Mouse (Mus musculus) spleen, postnatal 10 days (tissue): ENCODE results near the gene Cables2.

ENCODE experiments used
- DNase-seq, 2 experiments: peaks; one replicate each; pipeline ENCODE4 v3.0.0; 2021 to 2022; ENCODE audit warnings: low spot score in 2 of 2

Gene Cables2

DNA sequence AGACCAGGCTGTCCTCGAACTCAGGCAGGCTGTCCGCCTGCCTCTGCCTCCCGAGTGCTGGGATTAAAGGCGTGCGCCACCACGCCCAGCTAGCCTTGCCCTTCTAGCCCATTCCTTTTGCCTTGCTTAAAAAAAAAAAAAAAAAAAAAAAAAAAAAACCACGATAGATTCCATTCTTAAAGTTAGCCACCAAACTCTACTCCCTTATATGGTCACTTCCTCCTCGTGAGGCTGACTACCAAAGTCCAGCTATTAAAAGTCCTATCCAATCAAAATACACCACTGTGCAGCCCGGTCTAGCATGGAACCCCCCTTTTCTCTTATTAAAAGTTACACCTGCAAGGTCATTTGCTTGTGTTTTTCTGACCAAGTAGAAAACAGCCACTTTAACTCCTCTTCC, 17.6 kb downstream of the Cables2 start:
- DNase-seq, result no peak

DNA sequence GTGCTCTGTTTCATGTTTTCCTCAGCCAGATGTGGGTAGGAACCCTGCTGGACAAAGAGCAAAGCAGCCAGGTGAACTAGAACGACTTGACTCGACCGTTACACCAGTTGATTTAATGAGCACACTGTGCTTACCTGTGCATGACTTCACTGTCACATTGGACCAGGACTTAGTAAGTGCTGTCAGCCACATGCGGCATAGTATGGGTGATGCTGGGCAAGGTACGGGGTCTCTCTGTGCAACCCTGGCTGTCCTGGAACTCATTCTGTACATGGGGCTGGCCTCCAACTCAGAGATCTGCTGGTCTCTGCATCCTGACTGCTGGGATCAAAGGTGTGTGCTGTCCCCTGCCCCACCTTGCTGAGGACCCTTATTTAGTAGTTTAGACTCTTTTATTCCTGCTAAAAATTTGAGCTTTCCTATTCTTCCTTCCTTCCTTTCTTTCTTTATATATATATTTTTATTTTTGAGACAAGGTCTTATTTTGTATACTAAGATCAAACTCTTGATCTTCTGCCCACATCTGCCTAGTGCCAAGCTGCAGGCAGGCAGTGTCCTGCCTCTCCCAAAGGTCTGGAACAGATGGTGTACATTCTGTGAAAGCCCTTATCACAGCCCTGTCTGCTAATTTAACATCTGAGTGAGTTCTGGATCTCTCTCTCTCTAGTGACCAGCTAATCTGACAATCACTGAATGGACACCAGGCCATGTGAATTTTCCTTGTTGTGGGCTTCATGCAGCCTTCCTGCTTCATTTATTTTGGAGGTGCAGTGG, 18.7 kb downstream of the Cables2 start:
- DNase-seq, result no peak

DNA sequence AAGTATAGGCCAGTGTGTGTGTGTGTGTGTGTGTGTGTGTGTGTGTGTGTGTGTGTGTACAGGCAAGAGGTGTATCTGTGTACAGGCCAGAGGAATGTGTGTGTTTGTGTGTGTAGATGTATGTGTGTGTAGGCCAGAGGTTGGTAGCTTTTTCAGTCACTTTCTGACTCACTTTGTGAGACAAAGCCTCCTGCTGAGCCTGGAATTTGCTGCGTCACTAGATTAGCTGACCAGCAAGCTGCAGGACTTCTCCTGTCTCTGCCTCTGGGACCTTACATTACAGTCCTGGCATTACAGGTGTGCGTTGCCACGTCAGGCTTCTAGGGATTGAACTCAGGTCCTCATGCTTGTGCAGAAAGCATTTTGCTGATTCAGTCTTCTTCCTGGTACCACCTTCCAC, 21.5 kb downstream of the Cables2 start:
- DNase-seq, result no peak

DNA sequence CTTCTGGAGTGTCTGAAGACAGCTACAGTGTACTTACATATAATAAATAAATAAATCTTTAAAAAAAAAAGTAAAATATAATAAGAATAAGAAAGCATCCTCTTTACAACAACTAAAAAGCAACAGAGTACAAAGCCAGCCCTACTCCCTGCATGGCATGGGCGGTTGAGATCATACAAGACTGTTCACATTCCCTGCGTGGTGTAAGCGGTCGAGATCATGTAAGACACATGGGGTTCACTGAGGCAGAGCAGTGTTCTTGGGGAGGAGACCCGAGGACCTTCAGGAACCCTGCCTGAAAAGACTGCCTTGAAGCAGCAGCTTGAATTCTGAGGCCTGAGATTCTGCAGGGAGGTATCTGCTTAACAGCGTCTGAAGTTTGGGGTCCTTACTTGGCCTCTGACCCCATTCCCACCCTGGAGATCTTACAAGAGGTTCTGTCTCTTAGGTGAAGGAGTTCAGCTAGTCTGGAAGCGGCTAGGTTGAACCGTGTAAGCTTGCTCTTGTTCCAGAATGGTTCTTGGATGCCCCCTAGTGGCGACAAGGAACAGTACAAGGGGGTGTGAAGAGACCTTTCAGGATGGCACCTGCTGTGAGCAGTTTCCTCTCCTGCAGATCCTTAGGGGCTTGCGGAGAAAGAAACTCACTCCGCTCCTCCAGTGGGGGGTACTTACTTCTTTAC, 22.2 kb downstream of the Cables2 start:
- peak; percentile 78 to 88 for DNase-seq

DNA sequence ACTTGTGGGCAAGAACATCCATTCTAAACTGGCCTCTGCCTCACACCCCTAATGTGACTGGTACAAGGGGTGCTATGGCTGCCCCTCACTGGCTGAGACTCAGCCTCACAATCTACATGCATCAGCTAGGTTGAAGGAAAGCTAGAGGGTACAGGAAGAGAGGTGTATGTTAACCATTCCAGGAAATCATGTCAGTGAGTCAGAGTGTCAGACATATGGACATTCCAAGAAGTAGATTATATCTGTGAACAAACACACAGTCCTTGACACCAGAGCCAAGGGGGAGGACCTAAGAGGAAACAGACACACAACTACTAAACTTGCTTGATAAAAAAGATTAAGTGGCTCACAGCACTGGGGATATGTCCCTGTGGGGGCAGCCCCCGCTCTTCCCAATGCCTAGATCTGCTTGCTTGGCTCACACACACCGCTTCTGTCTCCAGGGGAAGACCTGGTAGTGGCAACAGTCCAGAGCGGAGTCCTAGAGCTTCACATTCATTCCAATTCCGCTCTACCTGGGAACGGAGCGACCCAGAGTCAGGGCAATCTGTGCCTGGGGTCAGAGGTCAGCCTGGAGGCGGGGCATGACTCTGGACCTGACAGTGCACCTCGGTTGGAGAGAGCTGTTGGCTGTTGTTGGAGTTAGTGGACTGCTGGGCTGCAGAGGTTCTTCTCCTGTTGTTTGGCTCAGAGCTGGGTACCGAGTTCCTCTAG, 24.2 kb downstream of the Cables2 start:
- no peak for DNase-seq

DNA sequence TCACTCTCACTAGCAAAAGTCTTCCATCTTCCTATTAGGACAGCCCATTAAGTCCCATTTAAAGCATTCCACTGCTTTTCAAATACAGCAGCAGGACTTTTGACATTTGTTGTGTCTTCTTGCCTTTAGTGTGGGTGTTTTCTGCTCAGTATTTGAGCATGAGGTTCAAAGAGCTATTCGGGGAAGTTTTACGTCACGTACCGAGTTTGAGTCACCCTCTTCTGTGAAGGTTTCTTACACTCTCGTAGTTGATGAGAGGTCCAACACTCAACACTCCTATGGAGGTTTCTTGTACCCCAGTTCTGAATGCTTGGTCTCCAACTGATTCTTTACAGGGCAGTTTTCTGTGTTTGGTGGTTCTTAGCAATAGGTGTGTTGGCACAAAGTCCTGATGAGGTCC, 25.4 kb downstream of the Cables2 start:
- no peak for DNase-seq

DNA sequence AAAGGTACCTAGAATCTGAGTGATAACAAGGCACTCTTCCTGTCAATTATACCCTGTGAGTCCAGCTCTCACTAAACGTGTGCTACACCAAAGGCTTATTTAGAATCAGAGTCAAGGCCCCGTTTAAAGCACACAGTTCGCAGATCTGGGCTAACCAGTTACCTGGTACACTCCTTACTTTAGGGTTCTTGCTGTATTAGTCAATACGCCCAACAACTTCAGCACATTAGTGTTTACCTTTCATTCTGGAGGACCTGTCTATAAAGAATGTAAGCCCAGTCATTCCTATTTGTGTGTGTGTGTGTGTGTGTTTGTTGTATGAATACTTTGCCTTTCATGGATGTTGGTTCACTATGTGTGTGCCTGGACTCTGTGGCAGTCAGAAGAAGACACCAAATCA, 30.2 kb downstream of the Cables2 start:
- DNase-seq, result no peak

DNA sequence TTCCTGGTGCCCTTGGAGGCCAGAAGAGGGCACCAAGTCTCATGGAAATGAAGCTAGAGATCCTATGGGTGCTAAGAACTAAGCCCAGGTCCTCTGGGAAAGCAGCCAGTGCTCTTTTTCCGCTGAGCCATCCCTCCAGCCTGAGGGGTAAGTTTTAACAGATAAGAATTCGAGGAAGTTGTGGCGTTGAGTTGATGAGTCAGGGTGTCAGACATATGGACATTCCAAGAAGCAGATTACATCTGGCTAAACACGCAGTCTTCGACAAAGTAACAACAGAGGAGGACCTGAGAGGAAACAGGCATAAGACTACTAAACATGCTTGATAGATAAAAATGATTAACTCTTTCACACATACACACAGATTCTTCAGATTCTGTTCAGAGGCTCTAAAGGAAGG, 34.7 kb downstream of the Cables2 start:
- no peak for DNase-seq

DNA sequence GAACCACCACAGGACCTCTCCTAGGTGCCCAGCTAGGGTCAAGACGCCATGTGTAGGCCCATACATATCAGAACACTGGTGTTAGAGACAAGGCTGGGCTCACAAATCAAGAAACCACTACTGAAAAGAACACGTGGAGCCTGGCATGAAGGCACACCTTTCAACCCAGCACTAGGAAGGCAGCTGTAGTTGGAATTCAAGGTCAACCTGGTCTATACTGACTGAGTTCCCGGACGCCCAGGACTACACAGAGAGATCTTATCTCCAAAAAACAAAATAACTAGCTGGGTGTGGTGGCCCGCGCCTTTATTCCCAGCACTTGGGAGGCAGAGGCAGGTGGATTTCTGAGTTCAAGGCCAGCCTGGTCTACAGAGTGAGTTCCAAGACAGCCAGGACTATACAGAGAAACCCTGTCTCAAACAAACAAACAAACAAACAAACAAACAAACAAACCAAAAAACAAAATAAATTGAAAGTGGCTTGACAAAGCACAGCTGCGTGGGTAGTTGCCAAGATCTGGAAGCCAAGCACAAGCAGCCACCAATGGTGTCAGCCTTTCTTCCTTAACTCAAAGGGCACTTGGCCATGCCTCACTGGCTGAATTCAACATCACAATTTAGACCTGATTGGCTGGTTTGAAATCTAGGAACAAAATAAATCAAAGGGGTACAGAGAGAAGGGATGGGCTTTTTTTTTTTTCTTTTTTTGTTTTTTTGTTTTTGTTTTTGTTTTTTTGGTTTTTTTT, 35.5 kb downstream of the Cables2 start:
- DNase-seq, result peak; percentile 7 to 23

DNA sequence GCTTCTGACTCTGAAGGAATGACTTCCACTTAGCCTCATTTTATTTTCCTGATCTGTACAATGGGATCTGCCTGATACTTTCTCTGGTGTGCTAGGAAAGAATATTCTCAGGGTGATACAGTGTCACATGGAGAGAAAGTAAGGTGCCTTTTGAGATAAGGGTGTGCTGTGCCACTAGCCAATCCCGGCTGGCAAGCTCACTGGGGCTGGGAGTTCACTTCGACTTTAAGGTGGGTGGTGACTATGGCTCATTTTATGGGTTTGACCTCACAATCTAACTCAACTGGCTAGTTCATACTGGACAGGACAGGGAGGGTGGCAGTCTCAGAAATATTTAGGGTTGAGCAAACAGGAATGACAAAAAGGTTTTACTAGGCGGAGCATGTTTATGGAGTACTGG, 36.4 kb downstream of the Cables2 start:
- DNase-seq, result peak in 1 of 2 experiments; percentile 67

DNA sequence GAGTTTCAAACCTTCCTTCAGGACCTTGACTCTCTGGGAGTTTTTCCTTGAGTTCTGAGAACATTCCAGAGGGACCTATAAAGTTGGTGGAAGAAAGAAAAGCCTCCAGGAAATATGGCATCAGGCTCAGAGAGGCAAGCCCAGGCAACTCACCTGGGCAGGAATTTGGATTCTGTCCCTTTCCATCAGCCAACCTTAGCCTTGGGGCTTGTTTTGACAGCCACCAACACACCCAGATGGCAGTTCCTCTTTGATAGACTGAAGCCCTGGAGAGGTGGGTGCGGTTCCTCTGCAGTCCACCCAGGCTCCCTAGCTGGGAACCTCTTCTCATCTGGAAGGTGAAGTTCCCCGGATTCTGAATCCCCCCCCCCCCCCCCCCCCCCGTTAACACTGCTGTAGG, 36.8 kb downstream of the Cables2 start:
- DNase-seq, result peak in 1 of 2 experiments; percentile 57

DNA sequence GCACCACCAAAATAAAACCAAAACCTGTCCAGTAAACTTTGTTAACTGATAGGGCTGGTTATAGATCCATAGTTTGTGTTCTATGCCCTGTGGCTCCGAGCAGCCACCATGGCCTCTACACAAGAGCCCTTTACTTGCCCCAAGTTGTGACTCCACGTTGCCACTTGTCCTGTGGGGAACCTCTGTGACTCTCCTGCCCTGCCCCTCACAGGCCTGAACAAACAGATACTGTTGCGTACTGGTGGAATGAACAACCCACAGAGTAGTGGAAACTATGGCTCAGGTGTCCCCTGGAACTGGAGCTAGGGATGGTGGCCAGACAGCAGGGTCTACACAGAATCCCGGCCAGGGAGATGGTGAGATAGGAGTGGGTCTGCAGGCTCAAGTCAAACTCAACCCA, 37.5 kb downstream of the Cables2 start:
- DNase-seq, result no peak

DNA sequence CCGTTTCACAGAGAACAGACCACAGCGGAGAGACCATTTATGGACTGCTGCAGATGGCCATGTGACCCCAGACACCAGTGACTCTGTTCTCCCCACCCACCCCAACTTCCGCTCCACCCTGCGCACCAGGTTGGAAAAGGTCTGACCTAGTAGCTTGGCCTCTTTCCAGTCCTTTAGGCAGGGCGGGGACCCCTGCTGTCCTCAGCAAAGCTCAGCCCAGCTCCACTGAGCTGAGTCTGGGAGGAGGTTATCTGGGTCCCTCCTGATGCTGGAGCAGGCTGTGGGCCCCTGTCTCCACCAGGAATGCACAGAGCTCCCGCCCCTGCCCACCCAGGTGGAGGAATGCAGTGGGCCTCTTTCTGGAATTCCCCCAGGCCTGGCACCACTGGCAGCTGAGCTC, 38.3 kb downstream of the Cables2 start:
- DNase-seq, result peak in 1 of 2 experiments; percentile 26

DNA sequence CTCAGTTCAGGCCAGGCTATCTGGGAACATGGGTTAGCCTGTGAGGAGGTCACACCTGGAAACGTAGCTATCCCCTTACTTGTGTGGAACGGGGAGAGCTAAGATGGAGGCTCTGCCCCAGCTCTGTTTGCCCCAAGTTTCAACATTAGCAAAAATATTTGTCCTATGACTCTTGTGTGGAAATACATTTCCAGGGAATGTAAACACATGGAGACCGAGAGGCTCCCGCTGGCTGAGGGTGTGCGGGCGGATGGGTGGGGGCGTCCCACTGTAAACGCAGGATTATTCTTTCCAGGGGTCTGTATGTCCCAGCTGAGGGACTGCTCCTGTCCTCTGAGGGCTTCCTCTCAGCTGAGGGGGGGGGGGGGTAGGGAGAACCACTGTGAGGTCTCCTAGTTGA, 38.9 kb downstream of the Cables2 start:
- DNase-seq, result no peak

DNA sequence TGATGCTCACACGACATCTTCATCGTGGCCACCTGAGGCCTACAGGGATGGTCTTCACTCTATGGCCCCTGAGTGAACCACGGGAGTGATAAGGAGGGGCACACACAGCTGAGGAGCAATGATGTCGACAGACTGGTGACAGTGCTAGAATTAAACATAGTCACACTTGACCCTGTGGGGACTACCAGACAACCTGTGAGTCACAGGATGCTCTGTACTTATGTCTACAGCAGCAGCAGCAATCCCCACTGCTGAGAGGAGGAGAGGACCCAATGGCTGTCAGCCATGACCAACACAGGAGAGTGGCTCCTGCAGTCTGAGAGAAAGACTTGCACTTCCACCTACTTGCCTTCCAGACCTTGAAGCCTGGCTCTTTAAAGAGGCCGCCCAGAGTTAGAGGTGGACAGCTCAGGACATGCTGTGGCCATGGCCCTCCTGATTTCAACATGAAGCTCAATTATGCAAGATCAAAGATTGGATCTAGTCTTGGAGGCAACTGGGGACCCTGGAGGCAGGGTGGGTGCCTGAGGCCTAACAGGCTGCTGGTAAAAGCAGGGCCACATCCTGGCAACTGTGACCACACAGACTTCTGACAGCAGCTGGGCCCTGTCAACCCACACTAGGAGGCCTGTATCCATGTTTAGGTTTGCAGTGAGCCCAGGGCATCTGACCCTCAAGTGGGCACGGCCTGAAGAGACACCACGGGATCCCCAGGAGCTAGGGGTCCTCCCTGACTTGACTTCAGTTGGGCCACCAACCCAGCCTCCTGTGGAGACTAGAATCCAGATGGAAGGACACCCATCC, 40.0 kb downstream of the Cables2 start:
- no peak for DNase-seq

DNA sequence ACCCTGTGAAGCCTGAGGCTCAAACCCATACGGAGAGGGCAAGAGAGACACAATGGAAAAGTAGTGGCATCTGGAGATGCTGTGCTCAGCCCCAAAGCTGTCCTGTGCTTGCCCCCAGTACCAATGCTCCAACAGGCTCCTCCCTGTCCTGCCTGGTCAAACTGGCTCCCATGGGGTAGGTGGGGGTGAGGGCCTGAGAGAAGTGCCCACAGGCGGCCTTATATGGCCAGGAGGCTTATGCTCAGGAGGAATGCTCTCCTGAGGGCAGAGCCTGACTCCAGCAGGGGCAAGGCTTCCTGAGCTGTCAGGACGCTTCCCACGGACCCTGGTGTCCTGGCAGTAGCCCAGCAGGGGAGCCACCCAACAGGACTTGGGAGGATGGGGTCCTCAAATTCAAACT, 42.8 kb downstream of the Cables2 start:
- no peak for DNase-seq

DNA sequence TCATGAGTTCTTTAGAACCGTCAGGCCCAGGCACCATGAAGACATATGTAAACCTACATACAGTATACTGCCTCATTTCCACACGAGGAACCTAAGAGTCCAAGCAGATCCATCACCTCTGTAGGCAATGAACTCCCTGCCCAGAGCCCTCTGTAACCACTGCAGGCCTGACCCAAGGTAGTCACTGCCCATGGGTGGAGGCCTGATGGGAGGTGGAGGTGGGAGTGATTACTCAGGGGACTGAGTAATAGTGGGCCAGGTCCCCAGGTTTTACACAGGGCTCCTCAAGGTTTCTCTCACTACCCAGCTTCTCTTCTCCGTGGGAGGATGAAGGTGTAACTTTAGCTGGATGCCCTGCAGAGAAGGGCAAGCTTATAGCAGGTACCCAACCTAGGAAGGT, 44.2 kb downstream of the Cables2 start:
- DNase-seq, result no peak

DNA sequence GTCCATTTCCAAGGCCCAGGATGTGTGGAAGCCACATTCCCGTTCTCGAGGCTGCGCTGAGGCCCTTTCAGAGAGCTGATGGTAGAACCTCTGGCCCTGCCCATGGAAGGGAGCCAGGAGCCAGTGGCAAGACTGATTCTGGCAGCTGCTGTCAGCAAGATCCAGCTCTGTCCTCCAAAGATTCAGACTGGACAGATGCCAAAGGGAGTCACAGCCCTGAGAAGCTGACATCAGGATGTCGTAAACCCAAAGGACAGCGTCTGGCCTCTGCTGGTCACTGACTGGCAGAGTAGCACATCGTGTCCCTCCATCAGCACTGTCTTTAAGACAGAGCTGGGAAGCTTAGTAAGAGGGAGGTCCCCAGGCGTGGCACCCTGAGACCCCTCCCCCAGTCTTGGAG, 44.7 kb downstream of the Cables2 start:
- peak in 1 of 2 experiments; percentile 29 for DNase-seq

DNA sequence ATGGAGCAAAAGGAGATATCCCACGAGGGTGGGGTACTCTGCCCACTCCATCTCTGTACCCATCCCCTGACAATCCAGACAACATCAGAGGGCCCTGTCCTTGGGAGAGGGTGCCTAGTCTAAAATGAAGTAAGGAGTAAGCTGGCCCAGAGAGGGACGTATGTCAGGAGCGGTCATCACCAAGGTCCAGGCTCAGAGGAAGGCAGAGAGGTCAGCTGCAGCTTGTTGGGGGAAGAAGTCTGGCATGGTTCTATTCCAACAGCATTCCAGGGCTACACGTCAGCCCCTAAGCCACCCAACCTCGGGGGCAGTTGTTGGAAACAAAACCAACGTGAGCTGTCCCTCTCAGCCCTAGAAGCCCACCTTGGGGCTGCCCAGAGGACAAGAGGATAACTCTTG, 45.2 kb downstream of the Cables2 start:
- no peak for DNase-seq

DNA sequence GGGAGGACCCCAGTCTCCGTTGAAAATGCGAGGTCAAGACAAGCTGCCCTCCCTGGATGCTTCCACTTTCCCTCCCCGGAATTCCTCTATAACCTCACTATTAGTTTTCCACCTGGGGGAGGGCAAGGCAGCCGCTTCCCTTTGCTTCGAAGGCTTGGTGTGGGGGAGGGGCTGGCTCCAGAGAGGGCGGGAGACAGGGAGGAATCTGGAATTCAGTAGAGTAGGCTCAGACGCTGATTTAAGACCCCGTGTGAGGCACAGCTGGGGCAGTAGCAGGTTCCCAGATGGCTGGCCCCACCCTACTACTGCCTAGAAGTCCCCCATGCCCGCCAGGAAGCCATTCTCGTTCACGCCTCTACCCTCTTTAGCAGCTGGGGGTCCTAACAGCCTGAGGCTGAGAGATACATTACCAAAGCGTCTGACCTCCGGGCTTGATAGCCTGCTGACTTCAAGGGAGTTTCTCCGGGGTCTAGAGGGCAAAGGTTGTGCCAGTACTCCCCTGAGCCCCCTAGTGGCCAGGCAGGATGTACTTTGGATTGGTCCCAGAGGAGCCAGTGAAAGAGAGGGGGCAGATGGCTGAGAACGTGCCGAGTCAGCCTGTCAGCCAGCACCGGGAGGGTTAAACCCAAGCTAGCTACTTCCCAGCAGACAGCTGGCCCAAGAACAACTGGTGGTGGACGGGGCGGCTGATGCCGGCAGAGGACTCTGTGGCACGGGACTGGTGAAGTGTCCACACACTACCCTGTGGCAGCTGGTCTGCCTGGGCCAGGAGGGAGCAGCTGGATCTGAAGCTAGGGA, 45.8 kb downstream of the Cables2 start:
- peak; percentile 50 to 77 for DNase-seq
